Mouse (Mus musculus): ENCODE data around the gene Filip1.

Gene Filip1

GRCm38 (mm10) chr9:79923262-79923661 lies 89.4 kb downstream of the Filip1 start:
- in situ Hi-C loops (cut with MboI; ENCODE audit: low pct_unique_long_range_greater_than_20kb in 1 of 2, low sequenced_read_pairs in 2 of 2, unreplicated experiment in 1 of 2) = no loop called here

DNA sequence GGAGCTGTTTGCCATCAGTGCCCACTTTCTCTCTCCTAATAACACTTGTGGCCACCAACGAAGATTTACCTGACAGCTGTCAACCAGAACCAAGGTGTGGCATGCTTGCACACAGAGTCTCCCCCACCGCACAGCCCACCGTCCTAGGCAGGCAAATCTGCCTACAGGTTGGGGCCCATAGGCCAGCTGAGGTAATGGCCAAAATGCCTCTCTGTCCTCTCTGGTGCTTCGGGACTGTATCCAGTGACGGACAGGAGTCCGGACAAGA lies 90.2 kb downstream of the Filip1 start:
- in situ Hi-C loops (cut with MboI; ENCODE audit: low pct_unique_long_range_greater_than_20kb in 1 of 2, low sequenced_read_pairs in 2 of 2, unreplicated experiment in 1 of 2) = no loop called here

- in situ Hi-C loops (cut with MboI; ENCODE audit: low pct_unique_long_range_greater_than_20kb in 1 of 2, low sequenced_read_pairs in 2 of 2, unreplicated experiment in 1 of 2) = no loop called here
Observed at GRCm38 (mm10) chr9:79921701-79922492, 90.8 kb downstream of the Filip1 start.

DNA sequence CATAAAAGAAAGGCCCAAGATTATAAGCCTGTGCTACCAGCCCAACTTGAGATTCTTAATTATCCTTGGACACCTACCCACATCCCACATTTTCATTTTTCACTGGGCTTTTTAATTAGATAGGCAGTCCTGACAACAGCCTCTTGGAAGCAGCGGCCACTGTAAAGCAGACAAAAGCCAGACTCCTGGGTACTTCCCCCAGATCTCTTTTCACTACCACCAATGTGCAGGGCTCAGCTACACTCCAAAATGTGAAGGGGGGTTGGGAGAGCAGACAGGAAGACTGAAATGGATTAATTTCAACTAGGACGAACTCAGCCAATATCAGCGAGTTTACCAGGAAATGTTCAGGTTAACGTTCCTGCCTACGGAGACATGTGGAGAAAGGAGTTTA lies 92.1 kb downstream of the Filip1 start:
- in situ Hi-C loops (cut with MboI; ENCODE audit: low pct_unique_long_range_greater_than_20kb in 1 of 2, low sequenced_read_pairs in 2 of 2, unreplicated experiment in 1 of 2) = no loop called here

- in situ Hi-C loops (cut with MboI; ENCODE audit: low pct_unique_long_range_greater_than_20kb in 1 of 2, low sequenced_read_pairs in 2 of 2, unreplicated experiment in 1 of 2) = no loop called here
Observed at GRCm38 (mm10) chr9:79919750-79920539, 92.7 kb downstream of the Filip1 start.

GRCm38 (mm10) chr9:79919303-79919721 lies 93.3 kb downstream of the Filip1 start:
- in situ Hi-C loops (cut with MboI; ENCODE audit: low pct_unique_long_range_greater_than_20kb in 1 of 2, low sequenced_read_pairs in 2 of 2, unreplicated experiment in 1 of 2) = no loop called here

GRCm38 (mm10) chr9:79918325-79919117 lies 94.1 kb downstream of the Filip1 start:
- in situ Hi-C loops (cut with MboI; ENCODE audit: low pct_unique_long_range_greater_than_20kb in 1 of 2, low sequenced_read_pairs in 2 of 2, unreplicated experiment in 1 of 2) = no loop called here

- in situ Hi-C loops (cut with MboI; ENCODE audit: low pct_unique_long_range_greater_than_20kb in 1 of 2, low sequenced_read_pairs in 2 of 2, unreplicated experiment in 1 of 2) = no loop called here
Observed at GRCm38 (mm10) chr9:79914276-79914675, 98.4 kb downstream of the Filip1 start.

DNA sequence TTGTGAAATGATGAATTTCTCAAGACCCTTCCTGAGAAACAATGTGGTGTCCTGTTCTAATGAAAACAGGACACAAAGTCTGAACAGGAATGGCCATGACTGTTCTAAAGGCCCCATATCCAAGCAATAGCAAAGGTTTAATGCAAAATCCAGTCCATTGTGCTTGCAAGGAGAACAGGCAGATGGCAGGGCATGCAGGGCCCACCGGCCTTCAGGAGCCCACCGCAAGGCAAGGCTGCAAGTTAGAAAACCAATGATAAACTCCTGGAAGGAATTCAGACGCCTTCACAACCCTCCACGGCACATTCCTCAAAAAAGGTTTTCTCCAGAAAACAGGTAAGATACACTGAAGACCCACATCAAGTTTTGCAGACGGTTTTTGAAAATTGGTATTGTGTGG lies 99.7 kb downstream of the Filip1 start:
- in situ Hi-C loops (cut with MboI; ENCODE audit: low pct_unique_long_range_greater_than_20kb in 1 of 2, low sequenced_read_pairs in 2 of 2, unreplicated experiment in 1 of 2) = no loop called here

- in situ Hi-C loops (cut with MboI; ENCODE audit: low pct_unique_long_range_greater_than_20kb in 1 of 2, low sequenced_read_pairs in 2 of 2, unreplicated experiment in 1 of 2) = no loop called here
Observed at GRCm38 (mm10) chr9:79910166-79910565, 102.5 kb downstream of the Filip1 start.

GRCm38 (mm10) chr9:79898815-79899214 lies 113.8 kb downstream of the Filip1 start:
- in situ Hi-C loops (cut with MboI; ENCODE audit: low pct_unique_long_range_greater_than_20kb in 1 of 2, low sequenced_read_pairs in 2 of 2, unreplicated experiment in 1 of 2) = no loop called here

GRCm38 (mm10) chr9:79894665-79895064 lies 118.0 kb downstream of the Filip1 start:
- in situ Hi-C loops (cut with MboI; ENCODE audit: low pct_unique_long_range_greater_than_20kb in 1 of 2, low sequenced_read_pairs in 2 of 2, unreplicated experiment in 1 of 2) = no loop called here

DNA sequence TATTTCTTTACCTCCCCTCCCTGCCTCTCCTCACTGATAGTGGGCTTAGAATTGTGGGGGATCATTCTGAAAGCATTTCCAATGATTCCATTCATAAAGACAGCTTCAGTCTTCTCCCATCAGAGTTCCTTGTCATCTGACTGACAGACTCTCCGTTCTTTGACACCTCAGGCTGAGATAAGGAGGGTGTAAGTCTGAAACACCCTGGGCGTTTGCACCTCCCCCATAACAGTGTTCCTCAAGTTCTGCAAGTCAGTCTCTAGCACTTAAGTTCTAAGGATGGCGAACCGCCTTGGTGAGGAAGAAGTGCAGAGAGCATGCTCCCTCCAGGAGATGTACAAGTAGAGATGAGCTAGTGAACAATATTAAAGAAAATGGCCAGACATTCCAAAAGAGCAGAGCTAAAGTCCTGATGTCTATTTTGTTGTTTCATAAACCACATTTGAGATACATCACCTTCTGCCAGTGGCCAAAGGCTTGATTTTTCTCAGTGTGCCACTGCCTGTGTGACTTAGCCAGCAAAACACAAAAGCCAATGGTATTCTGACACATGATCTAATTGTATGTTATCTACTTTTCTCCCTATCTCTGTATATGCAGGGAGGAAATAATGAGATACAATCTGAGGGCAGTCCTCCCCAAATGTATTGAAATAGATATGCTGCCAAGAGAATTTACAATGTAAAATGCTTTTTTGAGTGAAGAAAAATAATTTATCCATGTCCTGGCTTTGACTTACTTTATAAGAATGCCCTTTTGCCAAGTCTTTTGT lies 118.6 kb downstream of the Filip1 start:
- in situ Hi-C loops (cut with MboI; ENCODE audit: low pct_unique_long_range_greater_than_20kb in 1 of 2, low sequenced_read_pairs in 2 of 2, unreplicated experiment in 1 of 2) = no loop called here

GRCm38 (mm10) chr9:79892183-79892582 lies 120.5 kb downstream of the Filip1 start:
- in situ Hi-C loops (cut with MboI; ENCODE audit: low pct_unique_long_range_greater_than_20kb in 1 of 2, low sequenced_read_pairs in 2 of 2, unreplicated experiment in 1 of 2) = no loop called here

DNA sequence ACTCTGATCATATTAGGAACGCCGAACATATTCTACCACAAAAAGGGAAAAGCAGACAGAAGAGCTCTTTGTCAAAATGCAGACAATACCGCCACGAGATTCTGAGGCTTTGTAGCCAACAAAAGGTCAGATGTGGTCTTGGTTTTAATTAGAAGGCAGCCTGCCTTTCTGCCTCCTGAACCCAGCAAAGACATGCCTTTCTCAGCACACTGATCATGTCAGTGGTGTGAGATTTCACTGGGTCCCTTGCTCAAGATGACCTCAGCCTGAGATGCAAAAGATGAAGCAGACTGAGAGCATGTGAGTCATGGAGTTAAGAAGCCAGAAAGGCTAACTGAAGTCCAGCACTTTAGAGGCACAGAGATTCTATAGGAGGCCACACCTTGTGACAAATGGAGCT lies 122.2 kb downstream of the Filip1 start:
- in situ Hi-C loops (cut with MboI; ENCODE audit: low pct_unique_long_range_greater_than_20kb in 1 of 2, low sequenced_read_pairs in 2 of 2, unreplicated experiment in 1 of 2) = no loop called here

DNA sequence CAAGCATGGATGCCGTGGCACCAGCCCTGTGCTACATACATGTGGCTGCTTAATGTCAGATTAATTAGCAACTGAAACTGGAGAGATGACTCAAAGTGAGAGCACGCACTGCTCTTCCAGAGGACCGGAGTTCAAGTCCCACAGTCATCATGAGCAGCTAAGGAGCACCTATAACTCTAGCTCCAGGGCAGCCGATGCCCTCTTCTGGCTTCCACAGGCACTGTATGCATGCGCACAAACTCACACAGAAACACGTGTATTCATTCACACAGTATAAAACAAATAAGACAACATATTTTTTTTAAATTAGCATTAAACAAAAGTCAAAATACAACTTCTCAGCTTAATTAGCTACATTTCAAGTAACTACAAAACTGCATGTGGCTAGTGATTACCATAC lies 123.5 kb downstream of the Filip1 start:
- in situ Hi-C loops (cut with MboI; ENCODE audit: low pct_unique_long_range_greater_than_20kb in 1 of 2, low sequenced_read_pairs in 2 of 2, unreplicated experiment in 1 of 2) = no loop called here

GRCm38 (mm10) chr9:79885244-79886210 lies 127.1 kb downstream of the Filip1 start:
- in situ Hi-C loops (cut with MboI; ENCODE audit: low pct_unique_long_range_greater_than_20kb in 1 of 2, low sequenced_read_pairs in 2 of 2, unreplicated experiment in 1 of 2) = no loop called here

DNA sequence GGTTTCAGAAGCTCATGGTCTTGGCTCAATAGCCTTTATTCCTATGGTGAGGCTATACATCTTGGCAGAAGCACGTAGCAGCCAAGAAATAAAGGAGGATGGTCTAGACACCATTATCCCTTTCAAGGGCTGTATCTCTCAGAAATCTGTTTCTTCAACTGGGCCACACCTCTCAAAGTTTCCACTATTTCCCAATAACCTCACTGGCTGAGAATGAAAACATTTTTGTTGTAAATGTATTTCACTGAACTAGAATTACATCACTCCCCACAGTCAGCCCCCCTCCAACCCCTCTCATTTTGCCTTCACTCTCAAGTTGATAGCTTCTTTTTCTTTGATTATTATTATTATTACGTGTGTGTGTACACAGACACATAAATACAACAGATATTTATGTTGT lies 129.5 kb downstream of the Filip1 start:
- in situ Hi-C loops (cut with MboI; ENCODE audit: low pct_unique_long_range_greater_than_20kb in 1 of 2, low sequenced_read_pairs in 2 of 2, unreplicated experiment in 1 of 2) = no loop called here
